Comparison of ENCODE assay signal across 16 mouse cellular contexts in the genomic region with DNA sequence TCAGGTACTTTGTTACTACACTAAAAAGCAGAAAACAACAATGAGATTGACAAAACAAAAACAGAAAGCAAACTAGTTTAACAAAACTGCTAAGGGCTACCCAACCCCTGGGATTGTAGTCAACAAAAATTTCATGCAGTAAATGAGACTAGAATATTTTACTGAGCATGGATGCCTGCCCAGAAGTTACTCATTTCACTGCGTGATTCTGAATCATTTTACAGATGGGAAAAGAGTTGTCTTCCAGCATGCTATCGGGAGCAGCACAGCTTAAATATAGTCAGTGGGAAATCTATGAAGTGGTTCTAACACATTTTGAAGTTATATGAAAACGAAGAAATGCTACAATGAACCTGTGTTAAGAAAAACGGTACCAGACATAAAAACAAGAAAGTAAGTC.
DNase-seq lines count a peak whose midpoint lies in the region; ATAC-seq lines count a peak whose summit lies in the region.
"Had no signal": no experiment of that assay in that cellular context is flagged by ENCODE, and none has a peak within 500 bp of the region (broad histone marks: within the 10 kb centered on the region; RNA-seq: fewer than 3 reads in every experiment).

No protein-coding gene starts in this region.

- no peak overlapping the region for H3K4me2 ChIP-seq in heart, embryonic 12.5 days

- no peak overlapping the region for H3K9ac ChIP-seq in heart, embryonic 12.5 days

- WGBS in heart, embryonic 12.5 days = 70% methylated on average over 4 of the region's 4 CpGs

- no peak overlapping the region for H3K27ac ChIP-seq in heart, embryonic 12.5 days (ENCODE audit: poor library complexity, severe bottlenecking)
- H3K27ac ChIP-seq: midbrain, embryonic 10.5 days; stomach, postnatal 0 days had no signal

- peak; percentile 73 for DNase-seq in right cerebral cortex, adult 18-20 months
- DNase-seq in right cerebral cortex, postnatal 14 days = no peak
- DNase-seq in fibroblast of lung, adult 2 months (ENCODE audit: low read depth) = peak; percentile 63
- DNase-seq in left cerebral cortex, adult 9 months (ENCODE audit: low spot score in 2 of 2) = peak; percentile 13 to 71
- DNase-seq in telencephalon, adult 2 months (ENCODE audit: low read depth, low spot score) = peak; percentile 78
- no peak for DNase-seq in c-Kit-positive CD71-positive TER-119-positive erythroid progenitor cells, embryonic 14.5 days (ENCODE audit: low spot score)
- DNase-seq in cerebellum, adult 9-10 months = no peak
- DNase-seq: cerebellum, adult 2 months; heart, adult 18-20 months; heart, postnatal 10 days; kidney, adult 9 months; thymus, postnatal 36 days had no signal

- H3K4me3 ChIP-seq in heart, embryonic 12.5 days = no peak overlapping the region
- H3K4me3 ChIP-seq: erythroblast, embryonic 14.5 days; midbrain, embryonic 10.5 days had no signal

- H3K27me3 ChIP-seq in heart, embryonic 12.5 days (replicated peaks) = no peaks in the 10 kb centered on the region

- ATAC-seq in heart, embryonic 12.5 days (ENCODE audit: insufficient number of reproducible peaks, low FRiP score) = no peak

- H3K9me3 ChIP-seq in heart, embryonic 12.5 days (replicated peaks) = no peaks in the 10 kb centered on the region
- H3K9me3 ChIP-seq: midbrain, embryonic 10.5 days had no signal

- H3K36me3 ChIP-seq in heart, embryonic 12.5 days = no peaks in the 10 kb centered on the region
- H3K36me3 ChIP-seq: midbrain, embryonic 10.5 days had no signal

- no peaks in the 10 kb centered on the region for H3K4me1 ChIP-seq in heart, embryonic 12.5 days (replicated peaks)
- H3K4me1 ChIP-seq: midbrain, embryonic 10.5 days had no signal

Comparison
In these comparisons a context has a peak if more than half of its experiments do, and no peak if none do; other contexts are left out.
1. DNase-seq: peak in right cerebral cortex, adult 18-20 months (single experiment), fibroblast of lung, adult 2 months (single experiment), left cerebral cortex, adult 9 months (2 of 2) and telencephalon, adult 2 months (single experiment); none in right cerebral cortex, postnatal 14 days (single experiment), c-Kit-positive CD71-positive TER-119-positive erythroid progenitor cells, embryonic 14.5 days (single experiment) and cerebellum, adult 9-10 months (single experiment).